Mouse (Mus musculus): Measurements from ENCODE around the gene Bcam.

DNA sequence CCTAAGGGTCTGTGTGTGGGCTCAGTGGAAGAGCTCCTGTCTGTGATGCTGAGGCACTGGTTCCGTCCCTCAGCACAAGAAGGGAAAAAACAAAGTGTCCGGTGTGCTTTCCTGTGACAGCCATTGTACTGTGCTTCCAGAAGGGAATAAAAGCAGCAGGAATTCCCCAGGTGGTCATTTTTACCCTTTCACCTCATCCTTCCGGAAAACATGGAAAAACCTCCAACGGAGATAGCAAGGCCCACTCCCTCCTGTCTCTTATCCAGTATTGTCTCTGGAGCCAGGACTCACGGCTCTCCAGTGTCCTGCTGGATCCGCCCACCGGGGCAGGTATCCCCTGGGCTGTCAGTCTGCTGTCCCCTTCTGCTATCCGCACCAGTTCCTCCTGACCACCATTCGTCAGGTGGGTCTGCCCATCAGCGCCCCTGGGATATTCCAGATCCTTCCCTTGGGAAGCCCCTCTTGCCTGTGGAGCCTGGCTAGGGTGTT, 36.6 kb downstream of the Bcam start:
- TF ChIP-seq CTCF (conservative IDR thresholded peaks at IDR 0.05 in 1 of 2, IDR thresholded peaks at IDR 0.05 in 1 of 2; ENCODE audit: low read depth in 2 of 2, low read length in 2 of 2) (no peak), MAX (IDR thresholded peaks at IDR 0.05; ENCODE audit: low read length) (no peak), CHD2 (IDR thresholded peaks at IDR 0.05; ENCODE audit: low read length) (no peak), ELF1 (IDR thresholded peaks at IDR 0.05; ENCODE audit: low read depth, low read length) (no peak), JUND (conservative IDR thresholded peaks at IDR 0.05; ENCODE audit: low read depth, low read length) (no peak), MXI1 (IDR thresholded peaks at IDR 0.05; ENCODE audit: low read depth, low read length) (no peak), POLR2A (IDR thresholded peaks at IDR 0.05; ENCODE audit: low read depth, low read length) (no peak), POLR2AphosphoS2 (IDR thresholded peaks at IDR 0.05; ENCODE audit: low read depth, low read length) (no peak)

Data from CH12.LX (cell line).